Mouse (Mus musculus): ENCODE measurements at regions not wholly inside any gene's neighbourhood (a gene's known extent, or its start where the extent isn't known, plus 50 kb on each side); places are given as distances from the start of the nearest gene placed in this dataset.

- no peak overlapping the region for H3K27ac ChIP-seq (ENCODE audit: low read depth, low read length)
- no peak for TF ChIP-seq CTCF (IDR thresholded peaks at IDR 0.05)
- no peaks in the 10 kb centered on the region for H3K36me3 ChIP-seq (ENCODE audit: insufficient read depth, low read length)
- no peaks in the 10 kb centered on the region for H3K27me3 ChIP-seq (ENCODE audit: insufficient read depth, low read length)
- H3K4me3 ChIP-seq (ENCODE audit: low read depth, low read length): no peak overlapping the region
- no peaks in the 10 kb centered on the region for H3K9me3 ChIP-seq (ENCODE audit: low read length)
- no peaks in the 10 kb centered on the region for H3K4me1 ChIP-seq (ENCODE audit: insufficient read depth, low read length)
- H3K4me2 ChIP-seq (ENCODE audit: low read depth, low read length, poor library complexity, severe bottlenecking): no peak overlapping the region
- 64% methylated on average over 6 of the region's 6 CpGs for WGBS
- H3K9ac ChIP-seq (replicated peaks; ENCODE audit: low read length, poor library complexity, severe bottlenecking): no peak overlapping the region
- DNase-seq (ENCODE audit: low spot score) (no peak), ATAC-seq (ENCODE audit: low FRiP score) (no peak)
Observed at GRCm38 (mm10) chr2:9564487-9565043, 316.5 kb upstream of the 4930412O13Rik start.

DNA sequence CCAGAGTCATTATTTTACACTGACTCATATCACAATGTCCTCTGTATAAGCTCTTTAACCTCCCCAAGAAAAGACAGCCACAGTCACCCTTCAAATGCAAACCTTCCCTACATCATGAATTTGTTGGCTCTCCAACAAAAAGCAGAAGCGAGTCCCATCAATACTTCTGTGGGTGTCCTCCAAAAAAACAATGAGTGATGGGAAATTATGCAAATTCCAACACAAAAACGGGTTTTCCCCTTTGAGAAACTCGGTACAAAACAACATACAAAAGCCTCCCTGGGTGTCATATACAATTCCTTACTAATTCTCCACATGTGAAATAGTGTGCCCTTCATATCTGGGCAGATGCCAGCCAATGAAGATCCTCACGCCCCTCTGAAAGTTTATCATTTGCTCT is 311.8 kb upstream of the 4930412O13Rik start:
- ATAC-seq (ENCODE audit: low FRiP score) (no peak), DNase-seq (ENCODE audit: low spot score) (no peak)
- TF ChIP-seq CTCF (IDR thresholded peaks at IDR 0.05): no peak
- Histone ChIP-seq H3K36me3 (ENCODE audit: insufficient read depth, low read length) (no peaks in the 10 kb centered on the region), H3K27me3 (ENCODE audit: insufficient read depth, low read length) (no peaks in the 10 kb centered on the region), H3K4me3 (ENCODE audit: low read depth, low read length) (no peak overlapping the region), H3K9me3 (ENCODE audit: low read length) (no peaks in the 10 kb centered on the region), H3K9ac (replicated peaks; ENCODE audit: low read length, poor library complexity, severe bottlenecking) (no peak overlapping the region), H3K4me1 (ENCODE audit: insufficient read depth, low read length) (no peaks in the 10 kb centered on the region), H3K27ac (ENCODE audit: low read depth, low read length) (no peak overlapping the region), H3K4me2 (ENCODE audit: low read depth, low read length, poor library complexity, severe bottlenecking) (no peak overlapping the region)
- WGBS: 67% methylated on average over 4 of the region's 4 CpGs

GRCm38 (mm10) chr2:9574196-9574595 is 306.9 kb upstream of the 4930412O13Rik start:
- no peaks in the 10 kb centered on the region for H3K9me3 ChIP-seq (ENCODE audit: low read length)
- 72% methylated on average over 6 of the region's 6 CpGs for WGBS
- ATAC-seq (ENCODE audit: low FRiP score): no peak
- no peaks in the 10 kb centered on the region for H3K4me1 ChIP-seq (ENCODE audit: insufficient read depth, low read length)
- no peak overlapping the region for H3K27ac ChIP-seq (ENCODE audit: low read depth, low read length)
- no peak for TF ChIP-seq CTCF (IDR thresholded peaks at IDR 0.05)
- no peak overlapping the region for H3K9ac ChIP-seq (replicated peaks; ENCODE audit: low read length, poor library complexity, severe bottlenecking)
- no peak overlapping the region for H3K4me3 ChIP-seq (ENCODE audit: low read depth, low read length)
- no peaks in the 10 kb centered on the region for H3K36me3 ChIP-seq (ENCODE audit: insufficient read depth, low read length)
- no peaks in the 10 kb centered on the region for H3K27me3 ChIP-seq (ENCODE audit: insufficient read depth, low read length)
- H3K4me2 ChIP-seq (ENCODE audit: low read depth, low read length, poor library complexity, severe bottlenecking): no peak overlapping the region
- DNase-seq (ENCODE audit: low spot score): peak; percentile 52

- no peak overlapping the region for H3K9ac ChIP-seq (replicated peaks; ENCODE audit: low read length, poor library complexity, severe bottlenecking)
- ATAC-seq (ENCODE audit: low FRiP score) (no peak), DNase-seq (ENCODE audit: low spot score) (no peak)
- H3K4me3 ChIP-seq (ENCODE audit: low read depth, low read length): no peak overlapping the region
- TF ChIP-seq CTCF (IDR thresholded peaks at IDR 0.05): no peak
- H3K4me2 ChIP-seq (ENCODE audit: low read depth, low read length, poor library complexity, severe bottlenecking): no peak overlapping the region
- H3K9me3 ChIP-seq (ENCODE audit: low read length): no peaks in the 10 kb centered on the region
- no peak overlapping the region for H3K27ac ChIP-seq (ENCODE audit: low read depth, low read length)
- no peaks in the 10 kb centered on the region for H3K27me3 ChIP-seq (ENCODE audit: insufficient read depth, low read length)
- H3K4me1 ChIP-seq (ENCODE audit: insufficient read depth, low read length): no peaks in the 10 kb centered on the region
- H3K36me3 ChIP-seq (ENCODE audit: insufficient read depth, low read length): no peaks in the 10 kb centered on the region
- 95% methylated on average over 5 of the region's 5 CpGs for WGBS
Observed at GRCm38 (mm10) chr2:9574651-9575050, 306.4 kb upstream of the 4930412O13Rik start.

DNA sequence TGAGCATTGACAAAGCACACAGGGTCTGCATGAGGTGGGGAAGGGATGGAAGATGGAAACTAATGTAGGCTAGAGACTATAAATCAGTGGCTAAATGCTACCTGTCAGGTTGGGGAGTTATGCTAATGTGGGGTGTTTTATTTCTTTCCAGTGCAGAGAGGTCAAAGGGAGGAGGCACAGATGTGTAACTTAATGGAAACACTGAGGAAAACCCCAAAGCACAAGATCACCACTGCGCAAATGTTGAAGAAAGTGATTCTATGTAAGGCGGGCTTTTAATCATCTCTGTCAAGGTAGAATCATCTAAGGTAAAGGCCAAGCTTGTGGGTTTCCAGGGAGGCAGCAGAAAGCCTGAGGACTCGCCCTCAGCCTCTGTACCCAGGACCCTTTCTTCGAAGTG is 303.2 kb upstream of the 4930412O13Rik start:
- no peak overlapping the region for H3K4me2 ChIP-seq (ENCODE audit: low read depth, low read length, poor library complexity, severe bottlenecking)
- no peaks in the 10 kb centered on the region for H3K4me1 ChIP-seq (ENCODE audit: insufficient read depth, low read length)
- H3K36me3 ChIP-seq (ENCODE audit: insufficient read depth, low read length): no peaks in the 10 kb centered on the region
- H3K4me3 ChIP-seq (ENCODE audit: low read depth, low read length): no peak overlapping the region
- no peaks in the 10 kb centered on the region for H3K27me3 ChIP-seq (ENCODE audit: insufficient read depth, low read length)
- TF ChIP-seq CTCF (IDR thresholded peaks at IDR 0.05): no peak
- DNase-seq (ENCODE audit: low spot score): no peak
- H3K9ac ChIP-seq (replicated peaks; ENCODE audit: low read length, poor library complexity, severe bottlenecking): no peak overlapping the region
- no peak overlapping the region for H3K27ac ChIP-seq (ENCODE audit: low read depth, low read length)
- 89% methylated on average over 4 of the region's 4 CpGs for WGBS
- ATAC-seq (ENCODE audit: low FRiP score): no peak
- H3K9me3 ChIP-seq (ENCODE audit: low read length): no peaks in the 10 kb centered on the region

DNA sequence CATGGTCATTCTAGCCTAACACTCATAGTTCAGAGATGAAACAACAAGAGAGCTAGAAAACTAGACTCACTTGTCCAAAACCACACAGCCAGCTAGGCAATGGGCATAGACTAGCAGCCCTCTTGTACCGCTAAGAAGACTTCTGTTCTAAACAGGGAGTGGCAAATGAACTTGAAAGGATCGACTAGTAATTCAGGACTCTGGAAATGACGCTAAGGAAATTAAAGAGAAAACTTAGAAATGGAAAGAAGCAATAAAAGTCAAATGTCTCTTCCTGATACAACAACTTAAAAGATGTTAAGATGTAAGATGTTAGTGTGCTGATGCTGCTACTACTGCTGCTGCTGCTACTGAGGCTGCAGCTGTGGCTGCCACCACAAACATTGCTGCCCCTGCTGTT is 293.7 kb upstream of the 4930412O13Rik start:
- WGBS: 96% methylated on average over 3 of the region's 3 CpGs
- Histone ChIP-seq H3K9ac (replicated peaks; ENCODE audit: low read length, poor library complexity, severe bottlenecking) (no peak overlapping the region), H3K27me3 (ENCODE audit: insufficient read depth, low read length) (no peaks in the 10 kb centered on the region), H3K4me2 (ENCODE audit: low read depth, low read length, poor library complexity, severe bottlenecking) (no peak overlapping the region), H3K27ac (ENCODE audit: low read depth, low read length) (no peak overlapping the region), H3K9me3 (ENCODE audit: low read length) (no peaks in the 10 kb centered on the region), H3K4me1 (ENCODE audit: insufficient read depth, low read length) (no peaks in the 10 kb centered on the region), H3K4me3 (ENCODE audit: low read depth, low read length) (no peak overlapping the region), H3K36me3 (ENCODE audit: insufficient read depth, low read length) (no peaks in the 10 kb centered on the region)
- no peak for TF ChIP-seq CTCF (IDR thresholded peaks at IDR 0.05)
- DNase-seq (ENCODE audit: low spot score) (no peak), ATAC-seq (ENCODE audit: low FRiP score) (no peak)

Data from midbrain, postnatal 0 days (tissue).